Mouse (Mus musculus) left cerebral cortex, postnatal 36 days (tissue): ENCODE measurements around the gene Dync2li1. TPM values are rescaled to one million over a fixed set of nuclear protein-coding genes. Genes with fewer than 3 reads are reported as not detected.

Experiments
- DNase-seq, 2 experiments: peaks; one replicate each; pipeline ENCODE4 v3.0.0; 2021 to 2022; ENCODE audit warnings: low spot score in 2 of 2, mixed read lengths in 1 of 2
- intact Hi-C: fragments of 180-260 bp; cut with DNase I; formaldehyde crosslinking; loops from one replicate; pipeline ENCODE4 v1.15.1; 2025
- total RNA-seq, 2 experiments: library from RNA; stranded (reverse); gene quantifications; 2 replicates each; pipeline ENCODE4 v1.2.3; 2021

Gene Dync2li1
- total RNA-seq, 2 experiments from 2014 or later = 19.8 to 22.3 TPM

DNA sequence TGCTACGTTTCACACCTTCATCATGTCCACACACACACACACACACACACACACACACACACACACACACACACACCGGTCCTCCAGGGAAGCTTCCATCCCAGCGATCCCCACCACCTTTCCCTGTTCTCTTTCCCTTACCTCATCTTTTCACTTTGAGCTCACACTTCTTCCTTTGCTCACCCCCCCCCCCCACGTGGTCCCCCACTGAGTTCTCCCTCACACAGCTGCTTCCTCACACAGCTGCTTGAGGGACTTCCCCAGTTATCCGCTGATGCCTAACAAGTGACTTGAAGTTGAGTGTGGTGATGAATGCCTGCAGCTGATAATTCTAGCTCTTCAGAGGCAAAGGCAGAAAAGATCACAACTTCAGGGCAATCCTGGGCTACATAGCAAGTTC lies 18.7 kb upstream of the Dync2li1 start:
- intact Hi-C loops = no loop called here

GRCm38 (mm10) chr17:84608606-84609005 lies 17.7 kb upstream of the Dync2li1 start:
- no peak for DNase-seq
- intact Hi-C loops = no loop called here

More for the DNA sequence above, 18.7 kb upstream of the Dync2li1 start:
- DNase-seq = no peak

GRCm38 (mm10) chr17:84611500-84611899 lies 14.8 kb upstream of the Dync2li1 start:
- DNase-seq = no peak

DNA sequence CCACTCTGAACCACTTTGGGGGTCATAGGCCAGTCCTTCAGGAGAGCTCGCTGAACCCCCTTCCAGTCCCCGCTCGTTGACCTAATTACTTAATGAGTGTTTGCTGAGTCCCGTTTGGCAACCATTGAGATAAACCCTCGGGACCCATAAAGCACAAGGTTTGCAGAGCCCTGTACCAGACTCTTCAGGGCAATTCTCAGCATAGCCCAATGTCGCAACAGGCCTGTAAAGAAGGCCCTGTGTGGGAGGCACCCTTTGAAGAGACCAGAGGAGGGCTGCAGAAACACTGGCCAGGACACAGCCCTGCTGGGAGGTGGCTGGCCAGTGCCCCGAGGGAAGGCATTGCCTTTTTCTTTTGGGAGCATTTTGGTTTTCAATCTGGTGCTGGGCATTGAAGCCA lies 14.3 kb upstream of the Dync2li1 start:
- no peak for DNase-seq
- intact Hi-C loops = no loop called here

More at GRCm38 (mm10) chr17:84611500-84611899, 14.8 kb upstream of the Dync2li1 start:
- intact Hi-C loops = no loop called here

- DNase-seq = no peak
- intact Hi-C loops = no loop called here
Measured at GRCm38 (mm10) chr17:84615811-84616210, 10.5 kb upstream of the Dync2li1 start.

DNA sequence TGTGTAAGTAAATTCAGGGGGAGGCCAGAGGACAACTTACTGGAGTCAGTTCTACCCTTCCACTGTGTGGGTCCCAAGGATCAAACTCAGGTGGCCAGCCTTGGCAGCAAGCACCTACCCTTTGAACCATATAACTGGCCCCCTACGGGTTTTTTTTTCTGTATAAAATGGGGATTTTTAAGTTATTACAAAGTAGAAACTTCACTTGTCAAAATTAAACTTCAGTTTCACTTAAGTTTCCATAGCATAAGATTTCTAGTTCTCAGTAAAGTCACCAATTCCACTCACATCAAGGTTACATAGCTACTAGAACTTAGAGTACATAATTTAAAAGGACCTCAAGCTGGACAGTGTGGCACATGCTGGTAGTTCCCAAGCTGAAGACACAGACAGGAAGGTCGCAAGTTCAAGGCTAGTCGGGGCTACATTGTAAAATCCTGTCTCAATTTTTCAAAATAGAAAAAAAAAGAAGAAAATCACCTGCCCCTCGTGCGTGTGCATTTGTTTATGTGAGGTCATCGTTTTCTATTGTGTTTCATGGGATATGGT lies 9.7 kb upstream of the Dync2li1 start:
- intact Hi-C loops = no loop called here
- DNase-seq = no peak

DNA sequence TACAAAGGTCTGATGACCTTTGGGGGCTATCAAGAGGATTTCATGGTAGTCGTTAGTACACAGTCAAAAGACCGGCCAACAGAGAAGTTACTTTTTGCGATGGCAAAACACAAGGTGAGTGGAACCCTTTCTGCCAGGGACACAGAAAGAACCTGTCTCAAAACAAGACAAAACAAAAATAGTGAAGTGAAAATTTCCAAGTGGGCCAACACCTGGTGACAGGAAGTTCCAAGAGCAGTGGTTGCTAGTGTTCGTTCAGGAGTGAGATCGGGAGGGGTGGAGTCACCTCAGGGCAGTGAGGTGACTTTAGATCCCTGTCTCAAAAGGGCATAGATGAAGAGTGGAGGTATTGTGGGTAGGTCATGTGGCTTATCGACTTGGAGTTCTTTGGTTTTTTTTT lies 8.3 kb upstream of the Dync2li1 start:
- no peak for DNase-seq
- intact Hi-C loops = no loop called here

GRCm38 (mm10) chr17:84619112-84619511 lies 7.2 kb upstream of the Dync2li1 start:
- intact Hi-C loops = no loop called here
- DNase-seq = no peak

DNA sequence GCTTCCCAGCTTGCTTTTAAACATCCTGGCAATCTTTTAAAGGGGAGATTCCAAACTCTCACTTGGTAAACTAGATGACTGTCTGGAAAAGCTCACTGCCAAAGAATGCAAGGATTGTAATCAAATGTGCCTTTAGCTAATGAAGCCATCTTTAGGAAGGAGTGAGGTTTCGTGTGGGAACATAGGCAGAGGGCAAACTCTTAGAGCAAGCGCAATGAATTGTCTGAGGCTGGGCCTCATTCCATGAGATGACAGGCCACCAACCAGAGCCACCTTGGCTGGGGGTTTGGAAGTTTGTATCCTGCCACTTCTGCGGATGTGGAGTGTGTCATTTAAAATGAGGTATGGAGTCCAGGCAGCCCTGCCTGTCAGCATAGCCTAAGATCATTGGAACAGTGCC lies 6.2 kb upstream of the Dync2li1 start:
- intact Hi-C loops = no loop called here

GRCm38 (mm10) chr17:84620610-84621009 lies 5.7 kb upstream of the Dync2li1 start:
- DNase-seq = no peak
- intact Hi-C loops = no loop called here

More for the DNA sequence above, 6.2 kb upstream of the Dync2li1 start:
- DNase-seq = no peak

DNA sequence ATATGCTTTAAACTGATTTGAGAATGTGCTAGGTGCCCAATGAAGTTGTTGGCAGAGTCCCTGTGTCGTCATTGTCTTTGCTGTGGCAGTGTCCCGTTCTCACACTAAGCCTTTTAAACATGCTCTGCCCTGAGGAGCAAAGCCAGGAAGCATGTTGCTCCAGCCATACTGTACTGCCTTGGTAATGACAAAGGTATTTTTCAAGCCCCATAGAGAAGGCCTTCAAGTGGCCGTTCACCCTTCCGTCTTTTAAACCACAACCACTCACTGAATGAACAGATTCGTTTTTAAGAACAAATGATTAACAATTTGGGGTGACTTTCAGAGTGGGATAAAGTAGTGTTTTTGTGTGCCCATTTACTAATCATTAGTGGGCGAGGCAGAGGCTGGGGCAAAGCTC lies 5.1 kb upstream of the Dync2li1 start:
- intact Hi-C loops = no loop called here
- DNase-seq = no peak

GRCm38 (mm10) chr17:84622028-84622427 lies 4.3 kb upstream of the Dync2li1 start:
- intact Hi-C loops = no loop called here
- no peak for DNase-seq

- intact Hi-C loops = no loop called here
- no peak for DNase-seq
Measured at GRCm38 (mm10) chr17:84622873-84623272, 3.4 kb upstream of the Dync2li1 start.

DNA sequence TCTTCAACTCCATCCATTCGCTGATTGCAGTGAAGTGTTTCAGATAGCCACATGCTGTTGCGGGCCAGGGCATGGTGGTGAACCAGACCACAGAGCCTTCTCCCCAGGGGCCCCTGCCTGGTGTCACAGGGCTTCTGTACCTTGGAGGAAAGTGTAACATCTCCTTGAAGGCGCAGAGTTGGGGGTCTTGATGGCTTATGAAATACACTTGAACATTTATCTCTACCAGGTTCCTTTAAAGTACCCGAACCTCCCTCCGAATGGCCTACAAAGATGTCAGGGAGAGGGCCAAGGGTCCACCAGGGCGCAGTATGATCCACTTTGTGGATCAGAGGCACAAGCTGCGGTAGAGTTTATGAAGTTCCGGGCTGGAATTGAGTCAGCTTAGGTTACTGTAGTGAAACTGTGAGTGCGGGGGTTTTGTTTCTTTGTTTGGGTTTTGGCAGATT lies 585 bp downstream of the Dync2li1 start:
- DNase-seq = no peak
- intact Hi-C loops = loop anchor here (5.0 kb wide), 1 partner anchor 160 kb away; the partner anchor contains the start of gene Thada

- DNase-seq = no peak
- intact Hi-C loops = loop anchor here (5.0 kb wide), 1 partner anchor 160 kb away; the partner anchor contains the start of gene Thada
Measured at GRCm38 (mm10) chr17:84627721-84628120, 1.4 kb downstream of the Dync2li1 start.

DNA sequence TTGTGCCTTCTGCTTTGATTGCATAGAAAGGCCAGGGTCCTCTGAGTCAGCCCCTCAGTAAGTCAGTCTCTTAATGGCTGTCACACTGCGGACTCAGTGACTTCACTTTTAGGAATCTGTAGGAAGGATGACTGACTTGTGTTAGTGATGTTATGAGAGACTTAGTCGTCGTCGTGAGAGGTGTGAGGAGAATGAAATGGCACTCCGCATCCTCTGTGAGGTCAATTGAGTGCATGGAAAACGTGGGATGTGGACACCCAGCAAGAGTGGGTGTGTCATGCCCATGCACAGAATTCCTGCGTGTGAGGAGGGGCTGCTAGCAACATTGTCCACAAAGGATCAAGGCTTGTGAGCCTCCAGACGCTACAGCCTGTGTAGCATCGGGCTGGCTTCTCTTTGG lies 2.3 kb downstream of the Dync2li1 start:
- no peak for DNase-seq

GRCm38 (mm10) chr17:84631836-84632235 lies 5.5 kb downstream of the Dync2li1 start:
- intact Hi-C loops = no loop called here
- no peak for DNase-seq

More for the DNA sequence above, 2.3 kb downstream of the Dync2li1 start:
- intact Hi-C loops = loop anchor here (5.0 kb wide), 1 partner anchor 161 kb away; the partner anchor contains the start of gene Thada

DNA sequence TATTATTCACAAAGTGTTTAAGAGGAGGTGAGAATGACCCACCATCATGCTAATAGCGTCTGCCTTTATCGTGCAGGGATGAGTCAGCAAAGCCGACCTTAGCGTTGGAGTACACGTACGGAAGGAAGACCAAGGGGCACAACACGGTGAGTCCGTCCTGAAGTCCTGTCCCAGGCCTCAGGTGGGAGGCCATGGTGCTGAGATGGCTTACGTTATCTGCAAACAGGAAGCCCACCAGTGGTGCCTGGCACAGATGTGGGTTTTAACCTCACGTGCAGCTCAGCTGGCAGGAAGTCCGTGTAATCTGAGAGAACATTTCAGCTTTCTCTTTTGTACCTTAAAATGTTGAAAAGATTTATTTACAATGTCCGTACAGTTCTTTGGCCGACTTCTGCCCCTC lies 7.1 kb downstream of the Dync2li1 start:
- intact Hi-C loops = no loop called here

GRCm38 (mm10) chr17:84636328-84636727 lies 10.0 kb downstream of the Dync2li1 start:
- no peak for DNase-seq
- intact Hi-C loops = no loop called here

More for the DNA sequence above, 7.1 kb downstream of the Dync2li1 start:
- no peak for DNase-seq

GRCm38 (mm10) chr17:84637971-84638370 lies 11.7 kb downstream of the Dync2li1 start:
- intact Hi-C loops = no loop called here
- DNase-seq = no peak

DNA sequence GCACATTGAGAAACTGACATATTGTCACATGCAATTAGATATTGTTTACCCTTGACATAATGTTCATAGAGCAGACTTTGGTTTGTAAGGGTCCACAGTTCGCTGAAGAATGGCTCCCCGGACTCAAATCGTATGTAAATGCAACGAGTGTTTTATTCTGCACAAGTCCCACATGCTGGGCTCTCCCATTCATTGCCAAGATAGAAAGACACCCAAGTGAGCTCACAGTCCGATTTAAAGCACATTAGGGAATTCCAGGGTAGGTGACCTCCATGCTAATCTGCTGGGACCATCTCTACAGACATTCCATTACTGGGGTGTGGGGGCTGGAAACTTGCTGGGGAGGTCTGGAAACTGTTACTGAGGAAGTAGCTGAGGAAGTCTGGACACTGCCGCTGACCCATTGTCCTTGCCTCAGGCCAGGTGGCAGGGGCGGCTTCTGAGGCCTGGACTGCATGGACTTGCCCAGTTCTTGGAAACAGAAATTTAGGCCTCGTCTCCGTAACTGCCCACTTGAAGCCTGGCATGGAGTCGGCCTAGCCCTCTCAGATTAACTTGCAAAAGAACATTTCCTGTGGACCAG lies 13.6 kb downstream of the Dync2li1 start:
- intact Hi-C loops = no loop called here
- DNase-seq = no peak
